Mouse (Mus musculus) forebrain, embryonic 14.5 days (tissue): ENCODE results near the gene Gng5. TPM values are rescaled to one million over a fixed set of nuclear protein-coding genes. Genes with fewer than 3 reads are reported as not detected.
A peak's percentile ranks its signal among the peaks of the same experiment; 100 is the strongest.

Source experiments
- ATAC-seq: fragments of 200-750 bp; cut with Nextera tagmentation; 2 replicates; pipeline ENCODE4 v1.8.0; 2017; ENCODE audit warnings: mild to moderate bottlenecking, moderate library complexity
- DNase-seq: peaks from one replicate; pipeline ENCODE4 v3.0.0-alpha.2; 2015; ENCODE audit warnings: low spot score
- H3K27ac ChIP-seq: fragments of 300-500 bp; sonication (generic); 2 replicates; pipeline ENCODE4 v1.5.1; 2014; ENCODE audit warnings: low read depth, mild to moderate bottlenecking, control low read depth, low read length, moderate library complexity
- H3K27me3 ChIP-seq: fragments of 300-500 bp; sonication (generic); replicated peaks from 2 replicates; pipeline ENCODE4 v1.6.1; 2014; ENCODE audit warnings: low read length, control low read depth, mixed read lengths; ENCODE audit not compliant: control insufficient read depth, insufficient read depth
- H3K36me3 ChIP-seq: fragments of 300-500 bp; sonication (generic); 2 replicates; pipeline ENCODE4 v1.6.1; 2014; ENCODE audit warnings: low read length, control low read depth; ENCODE audit not compliant: control insufficient read depth, insufficient read depth
- H3K4me1 ChIP-seq: fragments of 300-500 bp; sonication (generic); 2 replicates; pipeline ENCODE4 v1.6.1; 2014; ENCODE audit warnings: antibody characterized with exemption, low read length, control low read depth; ENCODE audit not compliant: control insufficient read depth, insufficient read depth
- H3K4me2 ChIP-seq: fragments of 300-500 bp; sonication (generic); 2 replicates; pipeline ENCODE4 v1.6.1; 2014; ENCODE audit warnings: mild to moderate bottlenecking, control low read depth, low read length
- H3K4me3 ChIP-seq: fragments of 300-500 bp; sonication (generic); 2 replicates; pipeline ENCODE4 v1.5.1; 2014; ENCODE audit warnings: low read depth, low read length, control low read depth
- H3K9ac ChIP-seq: fragments of 300-500 bp; sonication (generic); 2 replicates; pipeline ENCODE4 v1.6.1; 2014; ENCODE audit warnings: mild to moderate bottlenecking, low read length, control low read depth, moderate library complexity
- H3K9me3 ChIP-seq: fragments of 300-500 bp; sonication (generic); replicated peaks from 2 replicates; pipeline ENCODE4 v1.6.1; 2016; ENCODE audit warnings: low read length, control low read depth, mixed read lengths; ENCODE audit not compliant: control insufficient read depth
- WGBS: fragments of 180-500 bp; shearing (Covaris S2); extraction: QIAGEN DNeasy Blood & Tissue Kit; methylation state at CpG from one replicate; pipeline ENCODE4 v1.1.7; 2014; 5-methylcytosine and 5-hydroxymethylcytosine counted together
- polyA plus RNA-seq: library from polyadenylated mRNA; unstranded; fragments of >200 nt; fragmentation: Nextera tagmentation; extraction: Ambion mirVana; gene quantifications from 2 replicates; pipeline ENCODE4 v1.2.1, GENCODE M21; 2014

The Gng5 gene
- polyA plus RNA-seq, 1 experiment from 2014 or later: 558 TPM

- Histone ChIP-seq H3K4me3 (peak within 1 kb of the TSS; percentile 60), H3K27ac (peak within 1 kb of the TSS; percentile 96), H3K36me3 (peaks cover 21% of the 10 kb centered on the region), H3K4me1 (no peaks in the 10 kb centered on the region), H3K9me3 (no peaks in the 10 kb centered on the region), H3K9ac (peak within 1 kb of the TSS; percentile 80), H3K4me2 (peak within 1 kb of the TSS; percentile 73), H3K27me3 (no peaks in the 10 kb centered on the region)
- WGBS: under 1% methylated on average over 52 of the region's 82 CpGs
- ATAC-seq: peak; percentile 97
- DNase-seq: peak; percentile 98
These were observed 21.4 kb downstream of the Gng5 start, which contains the start of gene Rpf1 for GRCm38 (mm10) chr3:146520798-146521651. Rpf1 (minus strand) TSS chr3:146521429.

- DNase-seq (no peak), ATAC-seq (no peak)
- Histone ChIP-seq H3K4me3 (peak overlapping the region; percentile 60), H3K9me3 (no peaks in the 10 kb centered on the region), H3K4me1 (no peaks in the 10 kb centered on the region), H3K9ac (peak overlapping the region; percentile 80), H3K4me2 (peak overlapping the region; percentile 73), H3K36me3 (peaks cover 21% of the 10 kb centered on the region), H3K27me3 (no peaks in the 10 kb centered on the region), H3K27ac (peak overlapping the region; percentile 96)
- 12% methylated on average over 8 of the region's 8 CpGs for WGBS
These were observed 22.0 kb downstream of the Gng5 start for GRCm38 (mm10) chr3:146521652-146522020.

GRCm38 (mm10) chr3:146528335-146528734 is 28.7 kb downstream of the Gng5 start:
- H3K9me3 ChIP-seq: no peaks in the 10 kb centered on the region
- H3K4me2 ChIP-seq: no peak overlapping the region
- H3K4me3 ChIP-seq: no peak overlapping the region
- H3K36me3 ChIP-seq: no peaks in the 10 kb centered on the region
- no peak for DNase-seq
- no peak overlapping the region for H3K27ac ChIP-seq
- 43% methylated on average over 2 of the region's 2 CpGs for WGBS
- H3K27me3 ChIP-seq: no peaks in the 10 kb centered on the region
- no peak overlapping the region for H3K9ac ChIP-seq
- ATAC-seq: no peak
- H3K4me1 ChIP-seq: no peaks in the 10 kb centered on the region

- H3K9ac ChIP-seq: no peak overlapping the region
- H3K27me3 ChIP-seq: no peaks in the 10 kb centered on the region
- WGBS: 46% methylated on average over 6 of the region's 6 CpGs
These were observed 35.4 kb downstream of the Gng5 start for GRCm38 (mm10) chr3:146534986-146535385.

GRCm38 (mm10) chr3:146540521-146541273 is 41.1 kb downstream of the Gng5 start:
- no peak overlapping the region for H3K9ac ChIP-seq
- no peak overlapping the region for H3K27ac ChIP-seq
- WGBS: 86% methylated on average over 4 of the region's 4 CpGs
- H3K4me2 ChIP-seq: no peak overlapping the region
- no peaks in the 10 kb centered on the region for H3K9me3 ChIP-seq
- H3K4me3 ChIP-seq: no peak overlapping the region
- ATAC-seq: no peak
- no peaks in the 10 kb centered on the region for H3K27me3 ChIP-seq
- DNase-seq: no peak
- no peaks in the 10 kb centered on the region for H3K4me1 ChIP-seq
- no peaks in the 10 kb centered on the region for H3K36me3 ChIP-seq

More at GRCm38 (mm10) chr3:146534986-146535385, 35.4 kb downstream of the Gng5 start:
- ATAC-seq: no peak
- no peak overlapping the region for H3K4me2 ChIP-seq
- no peak for DNase-seq
- H3K4me1 ChIP-seq: no peaks in the 10 kb centered on the region
- H3K9me3 ChIP-seq: no peaks in the 10 kb centered on the region
- H3K27ac ChIP-seq: no peak overlapping the region
- no peak overlapping the region for H3K4me3 ChIP-seq
- no peaks in the 10 kb centered on the region for H3K36me3 ChIP-seq

- Histone ChIP-seq H3K27me3 (no peaks in the 10 kb centered on the region), H3K4me3 (no peak overlapping the region), H3K9me3 (no peaks in the 10 kb centered on the region), H3K36me3 (no peaks in the 10 kb centered on the region), H3K4me1 (no peaks in the 10 kb centered on the region), H3K27ac (no peak overlapping the region), H3K4me2 (no peak overlapping the region), H3K9ac (no peak overlapping the region)
- DNase-seq: no peak
- no peak for ATAC-seq
- 50% methylated on average over 1 of the region's 1 CpGs for WGBS
These were observed 44.0 kb downstream of the Gng5 start for GRCm38 (mm10) chr3:146543632-146544031.

- H3K4me2 ChIP-seq: no peak overlapping the region
- 76% methylated on average over 7 of the region's 7 CpGs for WGBS
- H3K27me3 ChIP-seq: no peaks in the 10 kb centered on the region
- H3K36me3 ChIP-seq: no peaks in the 10 kb centered on the region
- no peak overlapping the region for H3K9ac ChIP-seq
- DNase-seq: no peak
- ATAC-seq: no peak
- H3K4me3 ChIP-seq: no peak overlapping the region
- no peak overlapping the region for H3K27ac ChIP-seq
- no peaks in the 10 kb centered on the region for H3K9me3 ChIP-seq
- H3K4me1 ChIP-seq: no peaks in the 10 kb centered on the region
These were observed 55.2 kb downstream of the Gng5 start for GRCm38 (mm10) chr3:146554816-146555215.
